Mouse (Mus musculus) embryo, embryonic 11 days (tissue): ENCODE results near the gene Clcn2.
A peak's percentile ranks its signal among the peaks of the same experiment; 100 is the strongest.
"Not testable (repeated sequence)": the region's sequence is repeated elsewhere in the genome, so short reads cannot be mapped to it uniquely, and the experiment has no call there.

Source experiments
- DNase-seq: peaks from one replicate; pipeline ENCODE4 v3.0.0-alpha.2; 2015

Clcn2 gene

DNA sequence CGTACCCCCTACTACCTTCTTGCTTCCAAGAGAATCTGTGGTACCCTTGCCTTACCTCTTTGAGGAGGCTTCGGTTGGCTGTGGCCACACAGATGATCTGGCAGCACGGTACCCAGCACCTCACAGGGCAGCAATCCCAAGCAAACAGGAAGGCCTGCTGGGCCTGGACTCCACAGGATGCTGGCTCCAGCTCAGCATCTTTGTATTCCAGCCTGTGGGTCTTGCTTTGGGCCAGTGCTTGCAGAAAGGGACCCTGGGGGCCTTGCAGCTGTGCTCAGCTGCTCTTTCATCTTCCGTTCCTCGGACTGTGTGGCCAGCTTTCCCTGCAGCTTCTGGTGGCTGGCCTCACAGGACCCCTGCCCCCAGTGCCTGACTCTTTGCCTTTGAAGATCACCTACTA is 17.5 kb downstream of the Clcn2 start:
- peak; percentile 18 for DNase-seq

DNA sequence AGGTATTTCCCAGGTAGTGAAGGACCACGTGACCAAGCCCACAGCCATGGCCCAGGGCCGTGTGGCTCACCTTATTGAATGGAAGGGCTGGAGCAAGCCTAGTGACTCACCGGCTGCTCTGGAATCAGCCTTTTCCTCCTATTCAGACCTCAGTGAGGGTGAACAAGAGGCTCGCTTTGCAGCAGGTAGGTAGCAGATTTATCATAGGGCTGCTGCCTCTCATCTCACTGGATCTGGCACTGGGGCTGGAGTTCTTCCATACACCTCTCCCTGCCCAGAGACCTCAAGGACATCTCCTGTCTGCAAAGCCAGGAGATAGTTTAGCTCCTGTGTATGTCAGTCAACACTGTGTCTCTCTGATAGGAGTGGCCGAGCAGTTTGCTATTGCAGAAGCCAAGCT is 18.3 kb downstream of the Clcn2 start:
- no peak for DNase-seq

DNA sequence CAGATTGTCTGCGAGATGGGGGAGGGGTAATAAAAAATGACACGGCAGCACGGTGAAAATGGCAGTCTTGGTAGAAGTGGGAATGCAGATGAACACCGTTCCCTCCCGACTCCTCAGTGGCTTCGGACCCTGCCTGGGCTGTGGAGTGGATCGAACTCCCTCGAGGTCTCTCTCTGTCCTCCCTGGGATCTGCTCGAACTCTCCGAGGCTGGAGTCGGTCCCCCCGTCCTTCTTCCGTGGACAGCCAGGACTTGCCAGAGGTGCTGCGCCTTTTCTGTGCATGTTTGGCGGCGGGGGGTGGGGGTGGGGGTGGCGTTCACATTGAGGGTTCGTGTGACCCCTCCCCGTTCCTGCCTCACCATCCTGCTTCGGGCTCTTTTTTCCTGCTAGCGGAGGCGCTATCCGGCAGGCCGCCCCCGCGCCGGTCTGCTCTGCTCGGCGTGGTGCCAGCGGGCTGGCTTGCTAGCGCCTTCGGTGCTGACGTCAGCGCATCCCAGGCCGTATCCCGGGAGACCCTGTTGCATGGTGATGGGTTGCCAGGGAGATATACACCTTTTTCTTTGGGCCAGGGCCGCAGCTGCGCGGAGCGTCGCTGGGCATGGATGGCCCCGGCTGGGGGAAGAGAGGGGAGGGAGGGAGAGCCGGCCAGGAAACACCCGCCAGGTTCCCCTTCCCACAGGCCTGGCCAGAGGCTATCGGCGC is 21.8 kb downstream of the Clcn2 start:
- DNase-seq, result peak; percentile 92

DNA sequence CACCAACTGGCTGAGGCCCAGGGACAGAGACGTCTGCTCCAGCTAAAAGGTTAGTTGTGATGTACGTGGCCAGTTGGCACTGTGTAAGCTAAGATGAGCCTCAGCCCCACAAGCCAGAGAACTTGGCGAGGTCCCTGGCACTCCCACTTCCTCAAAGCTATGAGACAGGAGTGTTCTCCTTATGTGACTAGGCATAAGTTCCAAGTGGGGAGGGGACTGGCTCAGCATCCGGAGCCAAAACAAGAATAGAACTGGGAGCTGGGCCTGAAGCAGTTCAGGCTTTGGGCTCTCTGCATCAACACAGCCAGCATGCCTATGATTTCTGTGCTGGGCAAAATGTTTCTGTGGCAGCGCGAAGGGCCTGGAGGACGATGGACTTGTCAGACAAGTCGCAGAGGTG is 22.8 kb downstream of the Clcn2 start:
- DNase-seq, result no peak

DNA sequence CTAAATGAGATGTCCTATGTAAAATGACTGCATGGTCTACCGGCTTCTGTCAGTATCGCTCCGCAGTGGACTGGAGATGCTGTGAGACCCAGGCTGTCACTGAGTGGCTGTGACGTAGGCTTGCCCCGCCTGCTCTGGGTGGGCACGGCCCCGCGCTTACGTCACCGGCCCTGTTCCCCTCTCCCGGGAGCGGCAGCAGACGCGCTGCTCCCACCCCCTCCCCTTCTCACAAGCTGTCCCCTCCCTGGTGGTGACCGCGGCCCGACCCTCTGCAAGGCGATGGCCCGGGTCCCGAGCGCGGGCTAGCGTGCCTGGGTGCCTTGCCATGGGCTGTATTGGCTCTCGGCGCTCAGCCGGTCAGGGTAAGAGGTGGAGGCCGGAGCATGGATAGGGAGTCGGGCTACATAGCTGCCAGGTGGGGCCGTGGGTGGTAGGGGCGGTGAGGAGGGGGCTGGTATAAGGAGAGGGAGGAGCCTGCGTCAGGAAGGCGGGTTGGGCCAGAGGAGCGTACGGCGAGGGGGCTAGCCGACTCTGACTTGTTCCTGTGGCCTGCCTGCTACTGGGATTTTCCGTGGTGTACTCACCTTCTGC is 24.3 kb downstream of the Clcn2 start, which contains the start of gene Fam131a:
TSS of gene Fam131a (plus strand) at position 131 of the 591 bp plus-strand sequence.
- DNase-seq, result peak; percentile 96

DNA sequence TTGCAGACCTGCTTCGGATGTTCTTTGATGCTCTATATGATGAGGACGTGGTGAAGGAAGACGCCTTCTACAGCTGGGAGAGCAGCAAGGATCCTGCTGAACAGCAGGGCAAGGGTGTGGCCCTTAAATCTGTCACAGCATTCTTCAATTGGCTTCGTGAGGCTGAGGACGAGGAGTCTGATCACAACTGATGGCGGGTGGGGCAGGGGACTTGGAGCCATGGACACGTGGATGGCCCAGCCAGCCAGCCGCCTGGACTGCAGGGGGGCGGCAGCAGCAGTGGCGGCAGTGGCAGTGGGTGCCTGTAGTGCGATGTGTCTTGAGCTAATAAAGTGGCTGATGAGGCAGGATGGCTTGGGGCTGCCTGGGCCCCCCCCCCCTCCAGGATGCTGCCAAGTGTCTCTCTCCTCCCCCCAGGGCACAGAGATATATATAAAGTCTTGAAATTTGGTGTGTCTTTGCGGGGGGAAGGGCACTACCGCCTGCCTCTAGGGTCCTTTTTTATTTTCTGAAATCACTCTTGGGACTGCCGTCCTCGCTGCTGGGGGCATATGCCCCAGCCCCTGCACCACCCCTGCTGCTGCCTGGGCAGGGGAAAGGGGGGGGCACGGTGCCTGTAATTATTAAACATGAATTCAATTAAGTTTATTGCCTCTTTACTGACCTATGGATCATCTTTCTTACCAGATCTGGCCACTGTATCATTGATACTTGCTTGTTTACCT is 25.1 kb downstream of the Clcn2 start:
- peak; percentile 17 for DNase-seq

DNA sequence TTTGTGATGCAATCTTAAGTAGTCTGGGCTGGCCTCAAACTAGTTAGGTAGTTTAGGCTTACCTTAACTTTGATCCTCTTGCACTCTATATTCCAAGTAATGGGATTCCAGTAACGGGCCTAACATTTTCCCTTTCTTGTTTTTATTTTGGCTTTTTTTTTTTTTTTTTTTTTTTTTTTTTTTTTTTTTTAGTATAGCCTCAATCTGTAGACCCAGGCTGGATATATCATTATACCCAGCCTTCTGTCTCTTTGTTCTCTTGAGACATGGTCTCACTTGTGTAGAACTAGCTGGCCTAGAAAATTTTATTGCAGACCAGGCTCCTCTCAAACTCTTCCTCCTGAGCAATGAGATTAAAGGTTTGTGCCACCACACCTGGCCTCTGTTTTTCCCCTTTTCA is 25.9 kb downstream of the Clcn2 start:
- no peak for DNase-seq

DNA sequence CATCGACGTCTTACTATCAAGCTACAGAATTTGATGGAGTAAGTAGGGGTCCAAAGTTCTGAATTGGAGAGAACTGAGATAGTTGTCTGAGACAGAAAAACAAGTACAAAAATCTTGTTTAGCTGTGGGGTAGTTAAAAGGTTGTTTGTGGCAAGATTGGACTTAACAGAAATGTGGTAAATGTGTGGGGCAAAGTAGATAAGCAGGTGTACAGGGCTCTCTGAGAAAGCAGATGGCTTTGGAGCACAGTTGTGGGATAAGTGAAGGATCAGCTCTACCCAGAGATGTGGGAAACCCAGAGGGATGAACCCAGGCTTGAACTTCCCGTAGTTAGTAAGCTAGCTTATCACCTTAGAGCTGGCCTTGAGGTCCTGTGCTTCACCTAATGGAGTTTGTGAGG is 26.8 kb downstream of the Clcn2 start:
- DNase-seq, result no peak

DNA sequence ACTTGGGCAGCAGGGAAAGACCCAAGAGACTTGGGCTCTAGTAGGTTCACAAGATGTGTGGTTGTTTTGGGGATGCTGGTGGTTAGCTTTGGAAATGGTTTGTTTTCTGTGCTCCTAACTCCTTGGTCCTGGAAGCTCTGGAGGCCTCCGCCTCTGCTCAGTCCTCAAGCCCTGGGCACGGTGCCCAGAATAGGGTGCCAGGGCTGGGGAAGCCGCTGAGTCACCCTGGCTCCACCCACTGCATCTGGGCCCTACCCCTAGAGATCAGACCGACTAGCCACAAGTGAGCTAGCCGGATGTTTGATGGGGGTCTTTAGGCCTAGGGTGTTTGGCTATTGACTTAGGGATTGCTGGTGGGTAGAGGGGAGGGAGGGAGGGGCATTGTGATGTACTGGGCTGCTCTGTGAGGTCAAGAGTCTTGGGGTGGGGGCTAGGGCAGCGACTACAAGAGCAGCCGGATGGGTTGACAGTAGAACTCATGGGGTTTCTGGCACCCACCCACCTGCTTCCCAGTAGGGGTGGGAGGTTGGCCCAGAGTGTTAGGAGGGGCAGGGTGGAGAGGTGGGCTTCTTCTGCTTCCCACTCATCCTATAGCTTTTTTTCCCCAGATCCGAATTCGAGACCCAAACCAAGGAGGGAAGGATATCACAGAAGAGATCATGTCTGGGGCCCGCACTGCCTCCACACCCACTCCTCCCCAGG is 39.4 kb downstream of the Clcn2 start:
- no peak for DNase-seq

DNA sequence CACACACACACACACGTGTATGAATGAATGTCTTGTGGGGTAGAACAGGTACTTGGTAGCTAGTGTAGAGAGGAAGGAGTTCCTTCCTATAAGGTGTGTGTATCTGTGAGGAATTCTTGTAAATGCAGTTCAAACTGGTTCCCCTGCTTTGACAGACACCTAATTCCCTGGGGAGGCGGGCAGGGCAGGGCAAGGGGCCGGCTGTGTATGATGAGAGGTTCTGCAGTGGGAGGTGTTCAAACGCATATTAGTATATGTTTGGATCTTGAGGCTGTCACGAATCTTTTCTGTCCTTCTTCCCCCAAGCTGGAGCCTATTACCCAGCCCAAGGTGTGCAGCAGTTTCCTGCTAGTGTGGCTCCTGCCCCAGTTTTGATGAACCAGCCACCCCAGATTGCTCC is 40.2 kb downstream of the Clcn2 start:
- DNase-seq, result no peak

DNA sequence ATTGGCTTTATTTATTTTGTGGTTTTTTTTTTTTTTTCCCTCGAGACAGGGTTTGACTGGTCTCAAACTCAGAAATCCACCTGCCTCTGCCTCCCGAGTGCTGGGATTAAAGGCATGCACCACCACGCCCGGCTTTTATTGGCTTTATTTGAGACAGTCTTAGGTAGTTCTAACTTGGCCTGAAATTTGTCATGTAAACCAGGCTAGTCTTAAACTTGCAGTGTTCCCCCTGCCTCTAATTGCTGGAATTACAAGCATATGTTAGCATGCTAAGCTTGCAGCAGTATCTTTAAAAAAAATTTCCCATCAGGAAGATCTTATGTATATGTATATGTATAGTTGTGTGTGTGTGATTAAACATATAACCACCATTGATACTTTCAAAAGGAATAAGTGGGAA is 40.8 kb downstream of the Clcn2 start:
- no peak for DNase-seq

DNA sequence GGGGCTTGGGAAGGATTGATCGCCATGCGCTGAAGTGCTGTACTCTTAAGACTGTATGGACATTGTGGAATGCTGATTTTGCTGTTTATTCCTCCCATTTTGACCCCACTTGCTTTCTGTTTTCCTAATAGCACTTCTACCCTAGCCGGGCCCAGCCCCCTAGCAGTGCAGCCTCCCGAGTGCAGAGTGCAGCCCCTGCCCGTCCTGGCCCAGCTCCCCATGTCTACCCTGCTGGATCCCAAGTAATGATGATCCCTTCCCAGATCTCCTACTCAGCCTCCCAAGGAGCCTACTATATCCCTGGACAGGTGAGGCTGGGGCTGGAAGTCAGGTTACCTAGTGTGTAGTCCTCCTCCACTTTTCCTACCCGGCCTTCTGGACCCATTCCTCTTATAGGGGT is 42.3 kb downstream of the Clcn2 start:
- DNase-seq, result no peak

DNA sequence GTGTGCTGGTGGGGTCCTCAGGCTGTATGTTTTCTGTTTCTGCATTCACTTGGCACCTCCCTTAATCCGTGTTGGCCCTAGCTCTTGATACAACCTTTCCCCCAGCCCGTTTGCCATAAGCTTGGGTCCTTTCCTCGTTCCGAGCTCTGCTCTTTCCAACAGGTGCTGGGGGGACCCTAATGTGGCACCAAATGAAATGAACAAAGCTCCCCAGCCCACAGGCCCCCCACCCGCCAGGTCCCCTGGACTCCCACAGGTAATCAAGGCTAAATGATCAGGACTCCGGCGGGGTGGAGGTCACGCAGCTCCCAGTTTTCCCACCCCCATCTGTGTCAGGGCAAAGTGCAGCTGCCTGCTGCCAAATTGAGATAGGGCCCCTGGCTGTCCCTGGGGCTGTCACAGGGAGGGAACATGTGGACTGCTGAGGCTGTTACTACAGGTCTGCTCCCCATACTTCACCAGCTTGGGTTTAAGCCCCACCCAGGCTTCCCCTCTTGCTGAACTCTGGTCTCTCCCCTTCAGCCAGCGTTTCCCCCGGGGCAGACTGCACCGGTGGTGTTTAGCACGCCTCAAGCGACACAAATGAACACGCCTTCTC is 43.7 kb downstream of the Clcn2 start:
- DNase-seq, result peak; percentile 34

DNA sequence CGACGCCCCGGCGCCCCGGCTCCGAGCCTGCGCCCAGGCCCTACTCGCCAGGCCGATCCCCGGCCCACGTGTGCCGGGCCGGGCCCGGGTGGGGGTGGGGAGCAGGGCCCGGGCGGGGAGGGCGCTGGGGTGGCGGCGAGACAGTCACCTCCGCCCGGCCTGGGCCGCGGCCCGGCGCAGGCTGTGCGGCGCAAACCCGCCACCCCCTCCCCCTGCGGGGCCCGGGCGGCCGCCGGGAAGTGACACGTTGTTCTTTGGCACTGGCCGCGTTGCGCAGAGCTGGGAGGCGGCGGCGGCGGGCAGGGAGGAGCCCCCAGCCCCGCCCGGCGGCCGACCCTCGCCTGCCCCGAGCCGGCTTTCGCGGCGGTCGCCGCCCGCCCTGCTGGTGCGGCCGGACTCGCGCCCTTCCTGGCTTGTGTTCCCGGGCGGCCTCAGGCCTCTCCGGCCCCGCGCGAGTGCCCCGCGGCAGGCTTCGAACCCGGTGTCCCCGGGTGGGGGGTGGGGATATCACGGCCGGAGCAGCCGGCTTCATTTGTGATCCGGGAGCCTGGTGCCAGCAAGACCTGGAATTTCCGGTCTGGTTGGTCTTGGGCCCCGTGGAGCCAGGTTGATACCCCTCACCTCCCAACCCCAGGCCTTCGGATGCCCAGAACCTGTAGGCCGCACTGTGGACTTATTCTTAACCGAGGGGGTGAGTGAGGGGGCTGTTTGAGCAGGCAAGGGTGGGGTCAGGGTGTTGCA is 44.4 kb downstream of the Clcn2 start:
- DNase-seq, result peak; percentile 42

DNA sequence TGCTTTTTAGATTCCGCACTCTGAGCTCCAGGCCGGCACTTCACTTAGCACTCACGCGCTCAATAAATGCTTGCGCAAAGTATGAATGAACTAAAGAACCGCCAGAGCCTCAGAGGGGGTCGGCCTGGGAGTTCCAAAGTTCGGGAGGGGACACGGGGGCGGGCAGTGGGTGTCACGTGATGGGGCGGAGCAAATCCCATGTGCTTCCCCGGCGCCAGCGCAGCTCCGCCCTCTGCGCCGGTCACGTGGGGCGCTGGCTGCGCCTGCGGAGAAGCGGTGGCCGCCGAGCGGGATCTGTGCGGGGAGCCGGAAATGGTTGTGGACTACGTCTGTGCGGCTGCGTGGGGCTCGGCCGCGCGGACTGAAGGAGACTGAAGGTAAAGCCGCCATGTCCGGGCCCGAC is 45.0 kb downstream of the Clcn2 start:
- DNase-seq, result peak; percentile 98

DNA sequence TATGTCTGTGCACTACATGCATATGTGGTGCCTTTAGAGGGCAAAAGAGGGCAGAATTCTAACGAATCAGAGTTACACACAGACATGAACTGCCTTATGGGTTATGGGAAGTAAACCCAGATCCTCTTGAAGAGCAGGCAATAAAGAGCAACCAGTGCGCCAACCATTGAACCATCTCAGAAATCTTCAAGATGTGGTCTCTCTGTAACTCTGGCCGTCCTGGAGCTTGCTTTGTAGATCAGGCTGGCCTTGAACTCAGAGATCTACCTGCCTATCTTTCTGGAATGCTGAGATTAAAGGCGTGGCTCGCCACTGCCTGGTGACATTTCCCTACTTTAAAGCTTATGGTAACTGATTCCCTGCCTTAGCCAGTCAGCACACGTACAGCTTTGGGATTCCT is 45.7 kb downstream of the Clcn2 start:
- peak; percentile 19 for DNase-seq

DNA sequence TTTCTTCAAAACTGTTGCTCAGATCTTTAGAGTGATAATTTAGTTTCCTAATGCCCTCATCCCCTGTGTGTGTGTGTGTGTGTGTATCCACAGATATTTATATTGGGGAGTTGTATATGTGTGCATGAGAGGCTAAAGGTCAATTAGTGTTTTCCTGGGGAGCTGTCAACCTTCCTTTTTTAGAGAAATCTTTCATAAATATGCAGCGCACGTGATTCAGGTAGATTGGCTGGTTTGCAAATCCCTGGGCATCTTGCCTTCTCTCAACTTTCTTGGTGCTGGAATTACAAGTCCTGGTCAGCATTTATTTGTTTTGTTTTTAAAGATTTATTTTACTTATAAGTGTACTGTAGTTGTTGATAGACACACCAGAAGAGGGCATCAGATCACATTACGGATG is 47.3 kb downstream of the Clcn2 start:
- no peak for DNase-seq

DNA sequence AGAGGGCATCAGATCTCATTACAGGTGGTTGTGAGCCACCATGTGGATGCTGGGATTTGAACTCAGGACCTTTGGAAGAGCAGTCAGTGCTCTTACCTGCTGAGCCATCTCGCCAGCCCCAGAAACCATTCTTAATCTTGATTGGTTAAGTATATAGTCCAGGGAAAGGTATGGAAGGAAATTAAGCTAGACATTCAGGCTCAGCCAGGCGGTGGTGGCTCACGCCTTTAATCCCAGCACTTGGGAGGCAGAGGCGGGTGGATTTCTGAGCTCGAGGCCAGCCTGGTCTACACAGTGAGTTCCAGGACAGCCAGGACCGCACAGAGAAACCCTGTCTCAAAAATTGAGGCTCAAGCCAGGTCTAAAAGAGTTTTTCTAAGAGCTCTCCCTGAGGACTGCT is 49.5 kb downstream of the Clcn2 start, which contains the start of gene Eif4g1:
TSS of gene Eif4g1 (plus strand) at position 301 of the 400 bp plus-strand sequence.
- DNase-seq, result not testable (repeated sequence)

DNA sequence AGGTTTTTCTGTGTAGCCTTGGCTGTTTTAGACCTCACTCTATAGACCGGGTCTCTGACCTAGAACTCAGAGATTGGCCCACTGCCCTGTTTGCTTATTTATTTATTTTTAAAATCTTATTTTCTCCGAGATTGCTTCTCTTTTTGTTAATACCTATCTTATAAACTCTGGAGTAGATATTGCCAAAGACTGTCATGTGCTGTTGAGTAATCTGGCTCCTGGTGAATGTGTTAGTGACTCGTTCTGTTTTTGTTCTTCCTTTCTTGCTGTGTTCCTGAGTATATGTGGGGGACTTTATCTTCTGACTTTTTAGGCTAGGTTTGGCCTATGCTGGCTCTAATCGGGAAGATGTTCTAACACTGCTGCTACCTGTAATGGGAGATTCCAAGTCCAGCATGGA is 59.9 kb downstream of the Clcn2 start:
- DNase-seq, result no peak

DNA sequence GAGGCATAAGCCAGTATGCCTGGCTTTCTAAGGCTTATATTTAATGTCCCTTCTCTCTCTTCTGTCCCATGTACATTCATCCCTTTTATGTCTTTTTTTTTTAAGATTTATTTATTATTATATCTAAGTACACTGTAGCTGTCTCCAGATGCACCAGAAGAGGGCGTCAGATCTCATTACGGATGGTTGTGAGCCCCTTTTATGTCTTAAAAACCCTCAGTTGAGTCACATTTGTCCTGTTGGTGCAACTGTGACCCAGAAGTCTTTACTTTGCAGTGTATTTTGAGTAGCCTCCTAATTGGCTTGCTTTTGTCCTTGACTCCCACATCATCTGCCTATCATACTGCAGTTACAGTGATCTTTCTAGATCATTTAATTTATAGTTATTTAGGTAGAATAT is 64.2 kb downstream of the Clcn2 start:
- DNase-seq, result no peak
